Mouse (Mus musculus): ENCODE results near the gene Nudcd3.

DNA sequence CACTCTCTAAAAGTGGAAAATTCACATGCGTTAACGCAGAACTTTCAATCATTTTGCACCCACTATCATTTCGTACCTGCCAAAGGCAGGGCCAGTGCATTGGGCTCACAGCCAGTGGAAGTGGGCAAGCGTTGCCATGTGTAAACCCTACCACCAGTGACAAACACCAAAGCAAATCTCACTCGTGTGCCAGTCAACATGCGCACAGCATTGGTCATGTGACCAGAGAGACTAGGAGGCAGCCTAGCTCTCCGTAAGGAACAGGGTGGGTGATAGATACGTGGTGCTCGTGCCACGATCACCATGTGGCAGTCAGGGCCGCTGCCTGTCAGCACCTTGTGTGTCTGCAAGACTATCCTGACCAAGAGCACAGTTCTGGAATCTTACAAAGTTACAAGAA lies 137.9 kb downstream of the Nudcd3 start:
- TF ChIP-seq CTCF (IDR thresholded peaks at IDR 0.05; ENCODE audit: low read depth) (no peak), EP300 (IDR thresholded peaks at IDR 0.05; ENCODE audit: low read depth) (no peak)
